Mouse (Mus musculus) embryonic facial prominence, embryonic 14.5 days (tissue): ENCODE results near the gene Slc22a22. TPM values are rescaled to one million over a fixed set of nuclear protein-coding genes. Genes with fewer than 3 reads are reported as not detected.

Experiments used
- ATAC-seq: fragments of 200-750 bp; cut with Nextera tagmentation; 2 replicates; pipeline ENCODE4 v1.8.0; 2017; ENCODE audit warnings: low read depth, moderate number of reproducible peaks, moderate TSS enrichment
- DNase-seq: peaks from one replicate; pipeline ENCODE4 v3.0.0-alpha.2; 2015; ENCODE audit warnings: low spot score
- H3K27ac ChIP-seq: fragments of 300-500 bp; sonication (generic); replicated peaks from 2 replicates; pipeline ENCODE4 v1.5.1; 2014; ENCODE audit warnings: low read depth, mild to moderate bottlenecking, low read length, moderate library complexity
- H3K27me3 ChIP-seq: fragments of 300-500 bp; sonication (generic); replicated peaks from 2 replicates; pipeline ENCODE4 v1.6.1; 2014; ENCODE audit warnings: low read length; ENCODE audit not compliant: control insufficient read depth, insufficient read depth
- H3K36me3 ChIP-seq: fragments of 300-500 bp; sonication (generic); 2 replicates; pipeline ENCODE4 v1.6.1; 2014; ENCODE audit warnings: low read length, mixed read lengths; ENCODE audit not compliant: control insufficient read depth, insufficient read depth
- H3K4me1 ChIP-seq: fragments of 300-500 bp; sonication (generic); 2 replicates; pipeline ENCODE4 v1.6.1; 2014; ENCODE audit warnings: antibody characterized with exemption, low read length; ENCODE audit not compliant: control insufficient read depth, insufficient read depth
- H3K4me2 ChIP-seq: fragments of 300-500 bp; sonication (generic); 2 replicates; pipeline ENCODE4 v1.6.1; 2014; ENCODE audit warnings: low read depth, mild to moderate bottlenecking, low read length, moderate library complexity, mixed read lengths
- H3K4me3 ChIP-seq: fragments of 300-500 bp; sonication (generic); 2 replicates; pipeline ENCODE4 v1.5.1; 2014; ENCODE audit warnings: low read depth, mild to moderate bottlenecking, low read length
- H3K9ac ChIP-seq: fragments of 300-500 bp; sonication (generic); 2 replicates; pipeline ENCODE4 v1.6.1; 2014; ENCODE audit warnings: low read depth, mild to moderate bottlenecking, low read length, moderate library complexity, mixed read lengths
- H3K9me3 ChIP-seq: fragments of 300-500 bp; sonication (generic); 2 replicates; pipeline ENCODE4 v1.6.1; 2016; ENCODE audit warnings: low read length; ENCODE audit not compliant: control insufficient read depth
- WGBS: fragments of 180-500 bp; shearing (Covaris S2); extraction: QIAGEN DNeasy Blood & Tissue Kit; methylation state at CpG from one replicate; pipeline ENCODE4 v1.1.7; 2014; 5-methylcytosine and 5-hydroxymethylcytosine counted together
- polyA plus RNA-seq: library from polyadenylated mRNA; unstranded; fragments of >200 nt; fragmentation: Nextera tagmentation; extraction: Ambion mirVana; gene quantifications from 2 replicates; pipeline ENCODE4 v1.2.1, GENCODE M21; 2014

Gene Slc22a22
- polyA plus RNA-seq, 1 experiment from 2014 or later: 0.14 TPM

DNA sequence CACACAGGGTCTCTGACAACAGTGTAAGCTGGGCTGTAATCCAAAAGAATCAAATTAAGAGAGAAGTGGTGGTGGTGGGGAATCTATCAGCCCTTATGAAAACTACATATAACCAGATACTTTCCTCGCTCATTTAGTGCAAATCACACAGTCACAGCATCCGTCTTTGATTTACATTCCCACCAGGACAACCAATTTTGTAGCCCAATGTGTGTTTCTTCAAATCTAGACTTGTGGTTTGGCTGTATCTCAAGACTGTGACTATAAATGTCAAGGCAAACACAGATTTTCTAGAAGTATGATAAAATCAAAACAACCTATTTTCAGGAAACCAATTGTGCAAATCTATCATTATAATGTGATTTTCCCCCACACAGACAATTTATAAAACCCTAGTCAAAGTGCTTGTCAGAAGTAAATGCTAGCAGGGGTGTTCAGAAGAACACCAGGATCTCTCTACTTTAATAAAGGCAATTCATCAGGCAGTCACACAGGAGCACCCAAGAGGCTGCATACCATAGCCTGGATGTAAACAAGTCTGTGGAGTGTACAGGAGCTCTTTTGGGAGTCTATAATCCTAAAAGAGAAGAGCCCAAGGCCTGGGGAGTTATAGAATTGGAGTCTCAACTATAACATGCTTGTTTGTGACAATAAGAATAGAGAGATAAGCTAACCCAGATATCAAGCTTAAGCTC lies 42.6 kb downstream of the Slc22a22 start:
- no peak; the same call in 1 of the 2 replicates for ATAC-seq
- WGBS: 38% methylated on average over 2 of the region's 2 CpGs

DNA sequence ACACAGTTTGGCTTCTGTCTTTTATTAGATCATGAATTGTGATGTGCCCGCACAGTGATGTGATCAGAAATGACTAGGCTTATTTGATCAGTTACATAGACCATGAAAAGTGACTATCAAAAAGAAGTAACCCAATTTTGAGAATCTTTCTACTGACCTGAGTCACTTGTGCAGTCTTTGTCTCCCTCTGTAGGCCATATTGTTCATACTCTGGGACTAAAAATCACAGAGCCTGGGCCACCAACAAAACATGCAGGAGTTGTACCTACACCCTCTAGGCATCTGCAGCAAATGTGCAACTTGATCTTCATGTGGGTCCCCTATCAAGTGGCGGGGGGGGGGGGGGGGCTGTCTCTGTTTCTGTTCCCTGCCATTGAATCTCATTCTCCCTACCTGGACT lies 68.9 kb downstream of the Slc22a22 start:
- 29% methylated on average over 2 of the region's 2 CpGs for WGBS
- Histone ChIP-seq H3K27ac (no peak overlapping the region), H3K4me1 (no peaks in the 10 kb centered on the region), H3K27me3 (no peaks in the 10 kb centered on the region), H3K9me3 (no peaks in the 10 kb centered on the region), H3K4me3 (no peak overlapping the region), H3K36me3 (no peaks in the 10 kb centered on the region), H3K4me2 (no peak overlapping the region), H3K9ac (no peak overlapping the region)
- ATAC-seq: no peak
- DNase-seq: peak; percentile 61

More for the DNA sequence above, 42.6 kb downstream of the Slc22a22 start:
- Histone ChIP-seq H3K9me3 (no peaks in the 10 kb centered on the region), H3K9ac (no peak overlapping the region), H3K27me3 (no peaks in the 10 kb centered on the region), H3K4me2 (no peak overlapping the region), H3K36me3 (no peaks in the 10 kb centered on the region), H3K4me1 (peaks cover 7% of the 10 kb centered on the region; the same call in 1 of the 2 replicates), H3K4me3 (no peak overlapping the region), H3K27ac (no peak overlapping the region)
- peak; percentile 71 for DNase-seq

DNA sequence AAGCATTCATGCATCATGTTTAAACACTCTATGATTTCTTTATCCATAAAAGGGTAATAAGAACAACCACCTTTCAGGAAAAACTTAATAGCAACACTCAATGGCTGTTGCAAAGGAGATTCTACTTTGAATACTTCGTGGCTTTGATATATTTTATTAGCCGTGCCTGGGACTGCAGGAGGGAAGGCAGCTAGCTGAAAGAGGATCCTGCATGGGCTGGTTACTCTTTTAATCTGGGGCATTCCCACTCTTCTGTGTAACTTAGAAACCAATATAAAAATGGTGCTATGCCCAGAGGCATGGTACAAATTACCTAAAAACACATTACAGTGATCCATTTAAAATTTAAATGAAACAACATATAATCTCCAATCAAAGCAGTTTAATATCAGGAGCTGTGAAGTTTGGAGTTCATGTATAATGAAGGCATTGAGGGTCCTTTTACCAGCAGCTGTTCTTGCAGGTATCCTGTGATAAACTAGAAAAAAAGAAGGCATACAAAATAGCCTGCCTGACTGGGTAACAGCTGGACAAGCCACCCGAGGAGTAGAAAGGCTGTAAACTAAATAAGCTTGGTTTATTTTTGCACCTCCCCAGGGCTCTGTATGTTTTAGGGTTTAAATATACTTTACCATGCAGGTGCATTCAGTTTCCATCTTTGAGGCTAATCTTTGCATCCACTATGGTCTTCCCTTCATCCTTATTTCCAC lies 78.8 kb downstream of the Slc22a22 start:
- Histone ChIP-seq H3K36me3 (no peaks in the 10 kb centered on the region), H3K4me1 (no peaks in the 10 kb centered on the region; the same call in 1 of the 2 replicates), H3K4me3 (no peak overlapping the region), H3K27me3 (no peaks in the 10 kb centered on the region; the same call in 1 of the 2 replicates), H3K9ac (no peak overlapping the region), H3K9me3 (no peaks in the 10 kb centered on the region), H3K4me2 (no peak overlapping the region), H3K27ac (no peak overlapping the region)
- DNase-seq (no peak), ATAC-seq (no peak)
- 55% methylated on average over 3 of the region's 3 CpGs for WGBS

DNA sequence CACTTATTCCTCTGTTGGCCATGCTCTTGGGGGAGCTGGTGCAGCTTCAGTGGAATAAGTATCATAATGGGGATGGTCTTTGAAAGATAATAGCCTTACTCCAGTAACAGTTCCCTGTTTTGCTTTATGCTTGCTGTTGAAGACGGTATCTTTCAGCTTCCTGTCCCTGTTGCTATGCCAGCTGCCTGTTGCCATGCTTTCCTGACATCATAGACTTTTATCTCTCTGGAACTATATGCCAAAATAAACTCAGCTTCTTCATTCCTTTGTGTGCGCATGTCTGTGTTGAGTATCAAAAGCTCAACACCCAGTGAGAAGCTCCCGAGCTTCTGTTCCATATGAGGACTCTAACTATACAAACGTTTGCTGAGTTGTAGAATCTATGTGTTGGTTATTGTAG lies 83.4 kb downstream of the Slc22a22 start:
- no peaks in the 10 kb centered on the region for H3K9me3 ChIP-seq
- no peaks in the 10 kb centered on the region for H3K27me3 ChIP-seq
- no peak for ATAC-seq
- no peak overlapping the region for H3K4me2 ChIP-seq
- DNase-seq: no peak
- 86% methylated on average over 4 of the region's 4 CpGs for WGBS
- H3K4me1 ChIP-seq: no peaks in the 10 kb centered on the region
- no peak overlapping the region for H3K4me3 ChIP-seq
- no peaks in the 10 kb centered on the region for H3K36me3 ChIP-seq
- H3K27ac ChIP-seq: no peak overlapping the region
- H3K9ac ChIP-seq: no peak overlapping the region

DNA sequence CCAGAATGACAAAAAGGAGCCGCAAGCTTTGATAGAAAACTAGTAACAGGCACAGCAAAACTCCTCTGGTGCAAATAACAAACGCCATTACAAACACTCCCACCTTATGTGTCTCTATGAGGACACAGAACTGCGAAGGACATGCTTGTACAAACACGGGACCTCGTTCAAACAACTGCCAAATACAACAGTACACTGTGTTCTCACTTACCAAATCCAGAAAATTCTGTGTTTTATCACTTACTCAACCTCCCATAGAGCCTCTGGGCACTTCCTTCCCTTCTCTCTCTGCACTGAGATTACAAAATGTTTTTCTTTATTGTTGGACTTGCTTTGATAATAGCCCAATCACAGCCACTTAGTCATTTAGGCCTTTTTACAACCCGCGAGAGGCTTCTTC lies 97.0 kb downstream of the Slc22a22 start:
- H3K9me3 ChIP-seq: no peaks in the 10 kb centered on the region
- H3K36me3 ChIP-seq: no peaks in the 10 kb centered on the region
- no peaks in the 10 kb centered on the region for H3K4me1 ChIP-seq
- no peak for DNase-seq
- no peak for ATAC-seq
- H3K9ac ChIP-seq: no peak overlapping the region
- H3K27me3 ChIP-seq: no peaks in the 10 kb centered on the region
- no peak overlapping the region for H3K27ac ChIP-seq
- 81% methylated on average over 7 of the region's 7 CpGs for WGBS
- no peak overlapping the region for H3K4me3 ChIP-seq
- no peak overlapping the region for H3K4me2 ChIP-seq

DNA sequence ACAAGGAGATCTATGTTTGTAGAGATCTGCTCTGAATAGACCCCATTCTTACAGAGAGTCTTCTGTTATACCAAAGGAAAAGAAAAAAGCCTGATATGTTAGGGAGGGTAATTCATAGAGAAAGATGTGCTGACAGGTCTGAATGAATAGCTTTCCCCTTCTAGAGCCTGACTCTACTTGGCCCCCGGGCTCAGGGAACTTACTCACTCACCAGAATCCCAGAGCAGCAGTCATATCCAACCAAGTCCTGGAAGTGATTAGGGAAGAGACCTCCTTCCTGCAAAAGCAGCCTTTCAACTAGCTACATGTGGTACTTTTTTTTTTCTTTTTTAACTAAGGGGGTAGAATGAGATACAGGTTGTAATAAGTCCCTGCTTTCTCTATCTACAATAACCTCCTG lies 111.0 kb downstream of the Slc22a22 start:
- Histone ChIP-seq H3K27ac (no peak overlapping the region), H3K9ac (no peak overlapping the region), H3K4me2 (no peak overlapping the region), H3K4me3 (no peak overlapping the region), H3K4me1 (0 out of 2 replicates have a peak, but pooled peaks cover 4% of the 10 kb centered on the region), H3K36me3 (no peaks in the 10 kb centered on the region), H3K9me3 (no peaks in the 10 kb centered on the region), H3K27me3 (no peaks in the 10 kb centered on the region)
- ATAC-seq (no peak), DNase-seq (peak; percentile 66)
- 18% methylated on average over 1 of the region's 1 CpGs for WGBS

DNA sequence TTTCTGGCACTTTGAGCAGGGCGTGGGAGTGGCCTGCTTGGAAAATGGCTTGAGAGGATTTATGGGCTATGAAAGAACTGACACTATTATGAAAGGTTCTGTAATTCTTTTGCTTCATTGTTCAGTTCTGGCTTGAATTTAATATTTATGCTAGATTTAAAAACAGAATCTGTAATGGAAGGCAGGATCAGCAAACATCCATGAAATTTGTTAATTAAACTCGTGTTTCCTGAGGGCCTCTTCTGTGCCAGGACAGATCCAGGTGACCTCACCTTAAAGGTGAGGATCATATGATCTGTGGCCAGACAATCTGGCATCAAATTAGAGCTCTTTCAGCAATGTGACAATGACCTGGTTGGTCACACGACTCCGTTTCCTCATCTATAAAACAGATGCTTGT lies 122.1 kb downstream of the Slc22a22 start:
- H3K27ac ChIP-seq: no peak overlapping the region
- ATAC-seq (no peak), DNase-seq (no peak)
- no peak overlapping the region for H3K4me2 ChIP-seq
- H3K9ac ChIP-seq: no peak overlapping the region
- WGBS: 54% methylated on average over 4 of the region's 4 CpGs
- H3K27me3 ChIP-seq: no peaks in the 10 kb centered on the region
- no peaks in the 10 kb centered on the region for H3K36me3 ChIP-seq
- no peak overlapping the region for H3K4me3 ChIP-seq
- no peaks in the 10 kb centered on the region for H3K9me3 ChIP-seq
- no peaks in the 10 kb centered on the region for H3K4me1 ChIP-seq

DNA sequence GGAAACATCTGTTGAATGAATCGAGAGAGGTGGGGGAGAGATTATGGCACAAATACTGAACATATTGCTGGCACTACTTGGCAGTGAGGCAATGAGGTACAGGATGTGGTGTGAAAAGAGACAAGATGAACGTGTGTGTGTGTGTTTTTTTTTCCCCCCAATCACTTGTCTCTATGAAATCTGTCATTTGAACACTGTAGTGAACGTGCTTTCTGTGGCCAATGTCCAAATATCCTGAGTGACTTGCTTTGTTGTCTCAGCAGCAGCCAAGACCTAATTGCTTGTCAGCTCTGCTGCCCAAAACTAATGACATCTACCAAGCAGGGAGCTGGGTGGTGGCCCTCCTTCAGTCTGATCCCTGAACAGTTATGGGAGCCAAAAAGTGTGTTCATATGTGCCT lies 136.9 kb downstream of the Slc22a22 start:
- 42% methylated on average over 3 of the region's 3 CpGs for WGBS
- H3K4me3 ChIP-seq: no peak overlapping the region
- ATAC-seq: no peak

DNA sequence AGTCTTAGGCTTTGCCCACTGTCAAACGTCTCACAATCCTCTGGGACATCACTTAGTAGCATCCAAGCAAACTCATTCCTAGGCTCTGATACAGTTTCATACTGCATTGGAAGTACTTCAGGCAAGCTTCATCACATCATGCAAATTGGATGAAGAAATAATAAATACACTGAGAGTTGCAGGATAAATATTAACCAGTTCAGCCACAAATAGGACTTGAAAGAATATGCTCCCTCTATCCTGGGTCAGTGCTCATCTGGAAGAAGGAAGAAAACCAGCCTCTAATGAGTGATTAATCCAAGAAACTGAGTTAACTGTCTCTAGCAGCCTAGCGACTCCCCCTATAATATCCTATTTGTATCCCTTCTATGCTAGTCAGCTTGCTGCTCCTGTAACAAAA lies 146.1 kb downstream of the Slc22a22 start:
- Histone ChIP-seq H3K4me1 (no peaks in the 10 kb centered on the region), H3K9ac (no peak overlapping the region), H3K27ac (no peak overlapping the region), H3K9me3 (no peaks in the 10 kb centered on the region), H3K4me2 (no peak overlapping the region), H3K27me3 (no peaks in the 10 kb centered on the region), H3K36me3 (no peaks in the 10 kb centered on the region), H3K4me3 (no peak overlapping the region)
- ATAC-seq (no peak), DNase-seq (no peak)
- WGBS: 61% methylated on average over 2 of the region's 2 CpGs

More for the DNA sequence above, 136.9 kb downstream of the Slc22a22 start:
- no peaks in the 10 kb centered on the region for H3K36me3 ChIP-seq
- no peaks in the 10 kb centered on the region for H3K4me1 ChIP-seq
- no peaks in the 10 kb centered on the region for H3K9me3 ChIP-seq
- H3K9ac ChIP-seq: no peak overlapping the region
- no peaks in the 10 kb centered on the region for H3K27me3 ChIP-seq
- no peak for DNase-seq
- no peak overlapping the region for H3K27ac ChIP-seq
- no peak overlapping the region for H3K4me2 ChIP-seq
